8 mouse cellular contexts compared by ENCODE assay signal in the genomic region with DNA sequence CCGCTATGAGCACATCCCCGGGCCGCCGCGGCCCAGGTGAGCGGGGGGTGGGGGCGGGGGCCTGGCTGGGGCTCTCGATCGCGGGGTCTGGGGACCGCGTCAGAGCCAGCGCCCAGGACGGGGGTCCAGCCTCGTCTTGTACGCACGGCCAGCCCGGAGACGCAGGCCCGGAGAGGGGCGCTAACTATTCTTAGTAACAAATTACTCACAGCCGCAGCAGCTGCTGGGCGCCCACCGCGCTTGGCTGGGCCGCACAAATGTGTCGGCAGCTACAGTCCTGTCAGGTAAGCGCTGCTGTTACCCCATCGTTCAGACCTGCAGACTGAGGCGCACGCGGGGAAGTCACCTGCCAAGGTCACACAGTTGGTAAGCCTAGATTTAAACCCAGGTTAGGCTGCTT. TPM values are rescaled to one million over a fixed set of nuclear protein-coding genes. Genes with fewer than 3 reads are reported as not detected.
DNase-seq lines count a peak whose midpoint lies in the region; ATAC-seq and TF ChIP-seq lines count a peak whose summit lies in the region.

No protein-coding gene starts in this region.

- 1% methylated on average over 32 of the region's 32 CpGs for WGBS in intestine, embryonic 15.5 days
- 3% methylated on average over 31 of the region's 32 CpGs for WGBS in liver, postnatal 0 days (ENCODE audit: insufficient replicate concordance)
- 1% methylated on average over 32 of the region's 32 CpGs for WGBS in stomach, embryonic 15.5 days

- DNase-seq in adrenal gland, postnatal 14 days: peak; percentile 28
- DNase-seq in adrenal gland, adult 8-10 months: no peak
- DNase-seq in liver, postnatal 0 days: no peak
- DNase-seq in gastrocnemius, postnatal 10 days: no peak

- H3K36me3 ChIP-seq in megakaryocyte, embryonic 14.5 days (replicated peaks; ENCODE audit: low read length): no peaks in the 10 kb centered on the region
- no peaks in the 10 kb centered on the region for H3K36me3 ChIP-seq in intestine, embryonic 15.5 days
- H3K36me3 ChIP-seq in liver, postnatal 0 days (replicated peaks; ENCODE audit: insufficient read depth, low read length): no peaks in the 10 kb centered on the region
- H3K36me3 ChIP-seq in stomach, embryonic 15.5 days: no peaks in the 10 kb centered on the region

- ATAC-seq in megakaryocyte, adult 5-6 weeks (ENCODE audit: poor library complexity, severe bottlenecking): no peak
- no peak for ATAC-seq in intestine, embryonic 15.5 days
- ATAC-seq in liver, postnatal 0 days: no peak
- ATAC-seq in stomach, embryonic 15.5 days (ENCODE audit: insufficient read depth, low FRiP score, low read depth): no peak

- TF ChIP-seq CTCF in liver, postnatal 0 days (IDR thresholded peaks at IDR 0.05; ENCODE audit: low read depth): no peak

- H3K4me1 ChIP-seq in megakaryocyte, embryonic 14.5 days: peaks cover 27% of the 10 kb centered on the region
- peaks cover 11% of the 10 kb centered on the region for H3K4me1 ChIP-seq in intestine, embryonic 15.5 days (replicated peaks)
- H3K4me1 ChIP-seq in liver, postnatal 0 days (ENCODE audit: insufficient read depth): peaks cover 14% of the 10 kb centered on the region
- 0 out of 2 replicates have a peak, but pooled peaks cover 22% of the 10 kb centered on the region for H3K4me1 ChIP-seq in stomach, embryonic 15.5 days

- peak overlapping the region; percentile 92 for H3K4me3 ChIP-seq in megakaryocyte, embryonic 14.5 days (replicated peaks)
- H3K4me3 ChIP-seq in intestine, embryonic 15.5 days (replicated peaks): peak overlapping the region; percentile 70
- peak overlapping the region; percentile 49 for H3K4me3 ChIP-seq in liver, postnatal 0 days (ENCODE audit: low read depth, low read length)
- H3K4me3 ChIP-seq in stomach, embryonic 15.5 days (replicated peaks): peak overlapping the region; percentile 68

- H3K4me2 ChIP-seq in intestine, embryonic 15.5 days (replicated peaks): peak overlapping the region; percentile 95
- H3K4me2 ChIP-seq in liver, postnatal 0 days (ENCODE audit: low read depth, low read length): peak overlapping the region; percentile 85
- H3K4me2 ChIP-seq in stomach, embryonic 15.5 days: peak overlapping the region; percentile 97

- TF ChIP-seq EP300 in liver, postnatal 0 days (IDR thresholded peaks at IDR 0.05; ENCODE audit: low read depth): no peak

- peak overlapping the region; percentile 69 for H3K9ac ChIP-seq in intestine, embryonic 15.5 days
- no peak overlapping the region for H3K9ac ChIP-seq in liver, postnatal 0 days (replicated peaks)
- H3K9ac ChIP-seq in stomach, embryonic 15.5 days: peak overlapping the region; percentile 56; the same call in 1 of the 2 replicates

- H3K27ac ChIP-seq in intestine, embryonic 15.5 days: no peak overlapping the region
- no peak overlapping the region for H3K27ac ChIP-seq in liver, postnatal 0 days (ENCODE audit: low read depth)
- no peak overlapping the region for H3K27ac ChIP-seq in stomach, embryonic 15.5 days

- H3K9me3 ChIP-seq in megakaryocyte, embryonic 14.5 days: 0 out of 2 replicates have a peak, but pooled peaks cover 3% of the 10 kb centered on the region
- H3K9me3 ChIP-seq in intestine, embryonic 15.5 days: no peaks in the 10 kb centered on the region
- no peaks in the 10 kb centered on the region for H3K9me3 ChIP-seq in liver, postnatal 0 days (ENCODE audit: low read length)
- H3K9me3 ChIP-seq in stomach, embryonic 15.5 days: no peaks in the 10 kb centered on the region

- peaks cover 93% of the 10 kb centered on the region for H3K27me3 ChIP-seq in megakaryocyte, embryonic 14.5 days (replicated peaks)
- peaks cover 12% of the 10 kb centered on the region; the same call in 1 of the 2 replicates for H3K27me3 ChIP-seq in intestine, embryonic 15.5 days (replicated peaks)
- H3K27me3 ChIP-seq in liver, postnatal 0 days (ENCODE audit: insufficient read depth, low read length): peaks cover 37% of the 10 kb centered on the region
- peaks cover 14% of the 10 kb centered on the region for H3K27me3 ChIP-seq in stomach, embryonic 15.5 days (replicated peaks)

RNA-seq across cellular contexts. Expression of a gene that starts 0.3 kb away (rescaled TPM):
- total RNA-seq in adrenal gland, postnatal 14 days (2021): 1.7 and 2.0 TPM in 2 replicates
- total RNA-seq in adrenal gland, adult 8-10 months (2022): 1 to 10 TPM; 2.1 to 7.3 (median 4.7) TPM
- polyA plus RNA-seq in megakaryocyte, embryonic 14.5 days (2012; ENCODE audit: insufficient read depth, low replicate concordance): 0.34 TPM in 1 of 2 replicates, not detected in the other
- total RNA-seq in megakaryocyte, adult 5-6 weeks (2015): not detected in 2 replicates
- not detected in 2 replicates for total RNA-seq in megakaryocyte, adult 5-6 weeks (2017)
- polyA plus RNA-seq in intestine, embryonic 15.5 days (2015; fragmentation: Nextera tagmentation; extraction: Ambion mirVana): 5.3 and 5.4 TPM in 2 replicates
- 0.09 and 0.23 TPM in 2 replicates for polyA plus RNA-seq in liver, postnatal 0 days (2015; fragmentation: Nextera tagmentation; extraction: Ambion mirVana)
- 7.4 and 8.4 TPM in 2 replicates for polyA plus RNA-seq in stomach, embryonic 15.5 days (2015; fragmentation: Nextera tagmentation; extraction: Ambion mirVana)
- total RNA-seq in gastrocnemius, postnatal 10 days (2021): 1 to 10 TPM; 1.1 to 1.5 TPM

RNA-seq across cellular contexts. Expression of a gene that starts 28.5 kb away (rescaled TPM):
- 0.67 and 0.79 TPM in 2 replicates for total RNA-seq in adrenal gland, postnatal 14 days (2021)
- 1 to 10 TPM in 3 of 4 experiments, under 1 TPM in 1; 0.81 to 1.9 (median 1.5) TPM for total RNA-seq in adrenal gland, adult 8-10 months (2022)
- polyA plus RNA-seq in megakaryocyte, embryonic 14.5 days (2012; ENCODE audit: insufficient read depth, low replicate concordance): not detected in 2 replicates
- not detected in 2 replicates for total RNA-seq in megakaryocyte, adult 5-6 weeks (2015)
- total RNA-seq in megakaryocyte, adult 5-6 weeks (2017): not detected in 2 replicates
- polyA plus RNA-seq in intestine, embryonic 15.5 days (2015; fragmentation: Nextera tagmentation; extraction: Ambion mirVana): 0.55 and 0.69 TPM in 2 replicates
- polyA plus RNA-seq in liver, postnatal 0 days (2015; fragmentation: Nextera tagmentation; extraction: Ambion mirVana): 0.02 TPM in 1 of 2 replicates, not detected in the other
- 0.87 and 0.88 TPM in 2 replicates for polyA plus RNA-seq in stomach, embryonic 15.5 days (2015; fragmentation: Nextera tagmentation; extraction: Ambion mirVana)
- under 1 TPM; 0.38 to 0.54 TPM for total RNA-seq in gastrocnemius, postnatal 10 days (2021)

RNA-seq across cellular contexts. Expression of a gene that starts 36.2 kb away (rescaled TPM):
- 32.9 and 38.8 TPM in 2 replicates for total RNA-seq in adrenal gland, postnatal 14 days (2021)
- total RNA-seq in adrenal gland, adult 8-10 months (2022): 10 to 100 TPM; 15.2 to 31.0 (median 22.8) TPM
- polyA plus RNA-seq in megakaryocyte, embryonic 14.5 days (2012; ENCODE audit: insufficient read depth, low replicate concordance): not detected in 2 replicates
- 0.60 TPM in 1 of 2 replicates, not detected in the other for total RNA-seq in megakaryocyte, adult 5-6 weeks (2015)
- not detected in 2 replicates for total RNA-seq in megakaryocyte, adult 5-6 weeks (2017)
- 63.7 and 67.0 TPM in 2 replicates for polyA plus RNA-seq in intestine, embryonic 15.5 days (2015; fragmentation: Nextera tagmentation; extraction: Ambion mirVana)
- polyA plus RNA-seq in liver, postnatal 0 days (2015; fragmentation: Nextera tagmentation; extraction: Ambion mirVana): 4.6 and 4.8 TPM in 2 replicates
- polyA plus RNA-seq in stomach, embryonic 15.5 days (2015; fragmentation: Nextera tagmentation; extraction: Ambion mirVana): 67.6 and 72.2 TPM in 2 replicates
- total RNA-seq in gastrocnemius, postnatal 10 days (2021): 100 to 1,000 TPM; 127 to 132 TPM

RNA-seq across cellular contexts. Expression of a gene that starts 59.3 kb away (rescaled TPM):
- 21.6 and 23.0 TPM in 2 replicates for total RNA-seq in adrenal gland, postnatal 14 days (2021)
- total RNA-seq in adrenal gland, adult 8-10 months (2022): 10 to 100 TPM; 24.6 to 36.3 (median 29.0) TPM
- polyA plus RNA-seq in megakaryocyte, embryonic 14.5 days (2012; ENCODE audit: insufficient read depth, low replicate concordance): 1.5 and 13.9 TPM in 2 replicates
- total RNA-seq in megakaryocyte, adult 5-6 weeks (2015): 0.04 and 0.05 TPM in 2 replicates
- 0.11 and 0.37 TPM in 2 replicates for total RNA-seq in megakaryocyte, adult 5-6 weeks (2017)
- 8.7 and 9.3 TPM in 2 replicates for polyA plus RNA-seq in intestine, embryonic 15.5 days (2015; fragmentation: Nextera tagmentation; extraction: Ambion mirVana)
- polyA plus RNA-seq in liver, postnatal 0 days (2015; fragmentation: Nextera tagmentation; extraction: Ambion mirVana): 1.5 TPM in 2 replicates
- 7.3 and 7.9 TPM in 2 replicates for polyA plus RNA-seq in stomach, embryonic 15.5 days (2015; fragmentation: Nextera tagmentation; extraction: Ambion mirVana)
- total RNA-seq in gastrocnemius, postnatal 10 days (2021): 1 to 10 TPM; 5.0 to 5.1 TPM

Comparison
In these comparisons a context has a peak if more than half of its experiments do, and no peak if none do; other contexts are left out.
1. RNA of a gene that starts 36.2 kb away (total RNA-seq): 127 to 132 TPM in gastrocnemius, postnatal 10 days, 32.9 to 38.8 TPM in adrenal gland, postnatal 14 days and 15.2 to 31.0 TPM in adrenal gland, adult 8-10 months; 0.60 TPM in megakaryocyte, adult 5-6 weeks; every median in the first group is over 10 times any median in the second.
2. Peak in every context shown above with its lines, with median percentiles within 50 percentile points of each other: H3K4me3 ChIP-seq and H3K4me2 ChIP-seq.